Mouse (Mus musculus) megakaryocyte, embryonic 14.5 days (primary cell): ENCODE results near the gene Tmem163.

ENCODE experiments used
- FLI1 ChIP-seq: IDR thresholded peaks from 2 replicates; pipeline ENCODE4 v1.6.1; 2012; ENCODE audit warnings: low read length, inconsistent platforms, mixed read lengths
- GATA1 ChIP-seq: IDR thresholded peaks from 3 replicates; pipeline ENCODE4 v1.6.1; 2012; ENCODE audit warnings: mixed read lengths, low read length, inconsistent platforms, borderline replicate concordance

GRCm38 (mm10) chr1:127537204-127538038 is 141.9 kb downstream of the Tmem163 start:
- no peak for TF ChIP-seq GATA1
- TF ChIP-seq FLI1, result no peak
